ENCODE assay signal across 9 mouse cellular contexts in genomic region chr9:61695381-61695791, GRCm38 (mm10).
DNase-seq lines count a peak whose midpoint lies in the region; ATAC-seq and TF ChIP-seq lines count a peak whose summit lies in the region.
"Had no signal": no experiment of that assay in that cellular context is flagged by ENCODE, and none has a peak within 500 bp of the region (broad histone marks: within the 10 kb centered on the region; RNA-seq: fewer than 3 reads in every experiment).

No protein-coding gene starts in this region.

- peaks cover 11% of the 10 kb centered on the region; the same call in 1 of the 2 replicates for H3K4me1 ChIP-seq in intestine, embryonic 16.5 days (ENCODE audit: control insufficient read depth, insufficient read depth, low read length)
- H3K4me1 ChIP-seq in intestine, embryonic 15.5 days (replicated peaks): peaks cover 7% of the 10 kb centered on the region; the same call in 1 of the 2 replicates

- no peak overlapping the region for H3K4me2 ChIP-seq in intestine, embryonic 16.5 days (ENCODE audit: low read depth, low read length)
- H3K4me2 ChIP-seq in intestine, embryonic 15.5 days (replicated peaks): no peak overlapping the region
- H3K4me2 ChIP-seq: hindbrain, embryonic 15.5 days had no signal

- no peaks in the 10 kb centered on the region for H3K79me3 ChIP-seq in C2C12 (ENCODE audit: low read depth)

- 22% methylated on average over 9 of the region's 9 CpGs for whole genome bisulfite sequencing in intestine, embryonic 16.5 days
- 21% methylated on average over 9 of the region's 9 CpGs for WGBS in intestine, embryonic 15.5 days

- H3K79me2 ChIP-seq in C2C12 (ENCODE audit: control insufficient read depth, insufficient read depth): no peaks in the 10 kb centered on the region

- no peak overlapping the region for H3K27ac ChIP-seq in intestine, embryonic 16.5 days (ENCODE audit: low read length)
- H3K27ac ChIP-seq in intestine, embryonic 15.5 days: no peak overlapping the region
- H3K27ac ChIP-seq: hindbrain, embryonic 15.5 days had no signal

- ATAC-seq in intestine, embryonic 16.5 days: peak; percentile 48
- no peak; the same call in 1 of the 2 replicates for ATAC-seq in intestine, embryonic 15.5 days

- peak; percentile 13 for TF ChIP-seq CTCF in C2C12 (IDR thresholded peaks at IDR 0.05; ENCODE audit: control insufficient read depth, insufficient read depth, insufficient read length)

- H3K4me3 ChIP-seq in intestine, embryonic 16.5 days (ENCODE audit: low read length): no peak overlapping the region
- H3K4me3 ChIP-seq in intestine, embryonic 15.5 days (replicated peaks): no peak overlapping the region
- no peak overlapping the region for H3K4me3 ChIP-seq in C2C12 (ENCODE audit: insufficient read depth, poor library complexity, severe bottlenecking)
- H3K4me3 ChIP-seq: hindbrain, embryonic 15.5 days had no signal

- no peaks in the 10 kb centered on the region for H3K9me3 ChIP-seq in intestine, embryonic 16.5 days (ENCODE audit: control insufficient read depth, low read length)
- no peaks in the 10 kb centered on the region for H3K9me3 ChIP-seq in intestine, embryonic 15.5 days
- H3K9me3 ChIP-seq: hindbrain, embryonic 15.5 days had no signal

- no peak overlapping the region for H3K9ac ChIP-seq in intestine, embryonic 16.5 days (ENCODE audit: low read depth, low read length)
- no peak overlapping the region for H3K9ac ChIP-seq in intestine, embryonic 15.5 days
- H3K9ac ChIP-seq: hindbrain, embryonic 15.5 days had no signal

- no peaks in the 10 kb centered on the region for H3K27me3 ChIP-seq in intestine, embryonic 16.5 days (replicated peaks; ENCODE audit: control insufficient read depth, insufficient read depth, low read length)
- peaks cover 4% of the 10 kb centered on the region; the same call in 1 of the 2 replicates for H3K27me3 ChIP-seq in intestine, embryonic 15.5 days (replicated peaks)
- no peaks in the 10 kb centered on the region for H3K27me3 ChIP-seq in C2C12 (ENCODE audit: control insufficient read depth, insufficient read depth, insufficient read length)

- no peak overlapping the region for H3ac ChIP-seq in C2C12 (ENCODE audit: control insufficient read depth, insufficient read length, low read depth)

- no peaks in the 10 kb centered on the region for H3K36me3 ChIP-seq in intestine, embryonic 16.5 days (ENCODE audit: control insufficient read depth, insufficient read depth, low read length)
- no peaks in the 10 kb centered on the region for H3K36me3 ChIP-seq in intestine, embryonic 15.5 days
- no peaks in the 10 kb centered on the region for H3K36me3 ChIP-seq in C2C12 (ENCODE audit: control insufficient read depth, insufficient read depth)
- H3K36me3 ChIP-seq: hindbrain, embryonic 15.5 days had no signal

- peak; percentile 65 for DNase-seq in adrenal gland, postnatal 14 days
- peak; percentile 42 for DNase-seq in lung, postnatal 10 days
- DNase-seq in right cerebral cortex, postnatal 10 days (ENCODE audit: low spot score in 2 of 2): no peak
- no peak for DNase-seq in right cerebral cortex, postnatal 36 days (ENCODE audit: low spot score in 2 of 2)
- no peak for DNase-seq in cerebellum, adult 18-20 months

TF ChIP-seq in C2C12, 6 proteins besides CTCF, POLR2A, EP300 and RAD21:
- no peak for TF ChIP-seq MYOD1 (IDR thresholded peaks at IDR 0.05; ENCODE audit: control insufficient read depth, insufficient read length, low read depth)
- TF ChIP-seq CEBPB (IDR thresholded peaks at IDR 0.05; ENCODE audit: low read depth): no peak
- TF ChIP-seq MAX (IDR thresholded peaks at IDR 0.05): peak; percentile 62
- no peak for TF ChIP-seq USF1 (IDR thresholded peaks at IDR 0.05; ENCODE audit: low read depth)
- TF ChIP-seq MYOG (IDR thresholded peaks at IDR 0.05; ENCODE audit: control insufficient read depth, extremely low read depth, insufficient read length): no peak
- no peak for TF ChIP-seq FOSL1 (IDR thresholded peaks at IDR 0.05; ENCODE audit: insufficient read depth, low read length, poor library complexity, severe bottlenecking)

Comparison
In these comparisons a context has a peak if more than half of its experiments do, and no peak if none do; other contexts are left out.
1. DNase-seq: peak in adrenal gland, postnatal 14 days (single experiment) and lung, postnatal 10 days (single experiment); none in right cerebral cortex, postnatal 10 days (0 of 2), right cerebral cortex, postnatal 36 days (0 of 2) and cerebellum, adult 18-20 months (0 of 2).